Mouse (Mus musculus) cortical plate, adult 2 months (tissue): Measurements from ENCODE around the gene Rbm31y. TPM values are rescaled to one million over a fixed set of nuclear protein-coding genes. Genes with fewer than 3 reads are reported as not detected.
"Not testable (repeated sequence)": the region's sequence is repeated elsewhere in the genome, so short reads cannot be mapped to it uniquely, and the experiment has no call there.

Source experiments
- H3K27ac ChIP-seq: fragments of 200-500 bp; 2 replicates; pipeline ENCODE4 v1.5.1; 2012; ENCODE audit warnings: low read length, control low read depth, inconsistent platforms; ENCODE audit not compliant: insufficient read depth
- H3K4me1 ChIP-seq: fragments of 200-500 bp; 2 replicates; pipeline ENCODE4 v1.6.1; 2011; ENCODE audit warnings: low read length; ENCODE audit not compliant: control insufficient read depth, insufficient read depth
- H3K4me3 ChIP-seq: fragments of 200-500 bp; 2 replicates; pipeline ENCODE4 v1.5.1; 2011; ENCODE audit warnings: mild to moderate bottlenecking, low read length, control low read depth; ENCODE audit not compliant: insufficient read depth
- polyA plus RNA-seq: library from polyadenylated mRNA; depleted of rRNA; stranded (reverse); fragments of >200 nt; gene quantifications from 2 replicates; pipeline ENCODE4 v1.2.3, GENCODE M21; 2012; rRNA removed

The Rbm31y gene
- not detected in 2 replicates for polyA plus RNA-seq

DNA sequence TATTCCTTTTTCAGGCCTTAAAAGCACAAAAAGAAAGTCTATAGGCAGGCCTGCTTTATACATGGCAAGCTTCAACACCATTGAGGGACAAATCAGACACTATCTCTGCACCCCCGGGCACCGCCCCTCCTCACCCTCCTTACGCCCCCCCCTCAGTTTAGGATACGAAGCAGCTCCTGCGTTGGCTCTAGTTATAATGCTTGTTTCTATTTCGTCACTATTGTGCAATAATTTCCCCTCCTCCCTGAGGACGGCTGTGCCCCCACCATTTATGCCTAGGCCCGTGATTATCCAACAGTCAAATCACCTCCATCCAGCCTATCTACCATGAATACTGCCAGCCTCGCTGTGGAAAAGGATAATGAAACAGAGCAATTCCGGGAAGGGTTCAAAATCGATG lies at the start of gene Rbm31y:
TSS of gene Rbm31y (plus strand) at position 301 of the 400 bp plus-strand sequence.
- not testable (repeated sequence) for H3K4me3 ChIP-seq, H3K27ac ChIP-seq, H3K4me1 ChIP-seq
